Mouse (Mus musculus) layer of hippocampus, adult 11-12 months (tissue): ENCODE data around the gene Dhrs9.
"Not testable (repeated sequence)": the region's sequence is repeated elsewhere in the genome, so short reads cannot be mapped to it uniquely, and the experiment has no call there.

Source experiments
- DNase-seq: peaks from one replicate; pipeline ENCODE4 v3.0.0; 2022; ENCODE audit warnings: low spot score

Gene Dhrs9

DNA sequence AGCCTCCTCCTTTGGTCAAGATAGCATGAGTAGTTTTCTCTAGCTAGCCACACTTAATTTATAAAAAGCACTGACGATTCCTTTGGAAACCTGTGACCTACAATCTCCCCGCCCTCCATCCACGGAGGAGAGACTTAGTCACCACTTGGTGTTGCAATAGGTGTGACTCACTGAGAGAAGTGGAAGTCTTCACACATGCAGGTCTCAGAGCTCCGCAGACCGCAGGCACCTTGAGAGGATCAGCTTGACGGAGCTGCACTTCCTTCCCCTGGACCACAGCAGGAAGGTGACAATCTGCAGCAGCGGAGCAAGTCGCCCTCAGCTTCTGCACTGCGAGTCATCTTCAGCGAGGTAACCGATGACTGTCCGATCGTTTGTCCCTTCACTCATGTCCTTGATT lies at the start of gene Dhrs9:
Gene Dhrs9, plus strand, starts transcription at position 165 of the 400 bp plus-strand sequence.
- DNase-seq = no peak

GRCm38 (mm10) chr2:69331523-69331922 lies 48.7 kb upstream of the Dhrs9 start:
- not testable (repeated sequence) for DNase-seq

GRCm38 (mm10) chr2:69341506-69341905 lies 38.7 kb upstream of the Dhrs9 start:
- no peak for DNase-seq

GRCm38 (mm10) chr2:69342496-69343221 lies 37.6 kb upstream of the Dhrs9 start, which contains the start of gene Abcb11:
Abcb11 (minus strand) TSS chr2:69342616.
- DNase-seq = no peak

DNA sequence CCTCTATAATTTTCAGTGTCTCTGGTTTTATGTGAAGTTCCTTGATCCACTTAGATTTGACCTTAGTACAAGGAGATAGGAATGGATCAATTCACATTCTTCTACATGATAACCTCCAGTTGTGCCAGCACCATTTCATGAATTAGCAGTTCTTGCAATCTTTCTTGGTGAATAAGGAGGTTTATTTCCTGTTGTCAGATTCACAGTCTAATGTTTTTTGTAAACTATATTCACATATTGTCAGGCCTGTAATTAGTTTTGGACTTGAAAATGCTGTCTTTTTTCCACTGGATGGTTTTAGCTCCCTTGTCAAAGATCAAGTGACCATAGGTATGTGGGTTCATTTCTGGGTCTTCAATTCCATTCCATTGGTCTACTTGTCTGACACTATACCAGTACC lies 24.8 kb upstream of the Dhrs9 start:
- DNase-seq = not testable (repeated sequence)

DNA sequence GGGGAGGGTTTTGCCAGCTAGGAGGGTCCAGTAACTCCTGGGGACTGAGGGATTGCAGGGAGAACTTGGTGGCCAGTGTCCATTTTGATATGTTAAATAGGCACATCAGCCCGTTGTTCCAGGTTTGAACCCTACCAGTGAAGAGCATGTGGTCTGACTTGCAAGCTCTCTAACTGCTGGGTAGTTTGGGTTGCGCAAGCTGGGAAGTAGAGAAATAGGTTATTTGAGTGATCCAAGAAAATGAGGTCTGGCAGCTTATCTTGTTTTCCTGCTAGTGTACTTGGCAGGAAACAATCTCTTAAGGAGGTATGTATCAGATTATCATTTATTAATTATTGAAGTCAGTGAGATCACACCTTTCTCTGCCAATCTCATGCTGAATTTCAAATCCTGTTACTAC lies 15.4 kb upstream of the Dhrs9 start:
- DNase-seq = no peak

GRCm38 (mm10) chr2:69365275-69365674 lies 15.0 kb upstream of the Dhrs9 start:
- DNase-seq = no peak

DNA sequence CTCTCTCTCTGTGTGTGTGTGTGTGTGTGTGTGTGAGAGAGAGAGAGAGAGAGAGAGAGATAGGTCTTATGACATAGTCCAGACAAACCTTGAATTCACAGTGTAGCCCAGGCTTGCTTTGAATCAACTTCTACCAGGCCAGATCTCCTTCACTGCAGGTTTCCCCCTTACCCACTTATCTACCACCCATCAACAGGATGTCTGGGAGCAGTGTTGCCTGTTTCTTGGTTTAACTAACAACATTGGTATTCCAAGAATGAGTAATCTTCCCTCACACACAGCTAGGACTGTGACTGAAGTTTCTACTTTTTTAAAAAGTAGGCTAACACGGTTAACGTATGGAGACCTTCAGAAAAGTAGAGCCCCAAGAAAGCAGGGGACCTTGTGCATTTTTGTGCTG lies 3.5 kb upstream of the Dhrs9 start:
- DNase-seq = no peak

GRCm38 (mm10) chr2:69379801-69380200 lies 444 bp upstream of the Dhrs9 start:
- DNase-seq = no peak

DNA sequence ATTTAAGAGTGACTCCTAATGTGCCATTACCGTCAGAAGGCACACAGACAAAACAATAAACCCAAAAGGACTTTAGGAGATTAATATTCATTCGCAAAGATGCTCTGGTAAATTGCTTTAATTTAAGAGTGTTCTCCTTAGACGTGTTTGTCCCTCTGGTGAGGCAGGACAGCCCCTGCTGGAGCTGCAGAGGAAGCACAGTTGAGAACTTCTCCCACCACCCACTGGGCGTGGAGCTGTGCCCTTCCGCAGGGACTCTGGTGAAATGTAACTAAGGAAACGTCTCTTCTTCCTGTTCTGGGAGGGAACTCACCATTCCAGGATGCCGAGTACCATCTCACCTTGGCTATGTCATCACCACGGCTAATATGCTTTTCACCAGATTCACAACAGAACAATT lies 1.5 kb downstream of the Dhrs9 start:
- DNase-seq = no peak

GRCm38 (mm10) chr2:69382838-69383237 lies 2.6 kb downstream of the Dhrs9 start:
- no peak for DNase-seq

DNA sequence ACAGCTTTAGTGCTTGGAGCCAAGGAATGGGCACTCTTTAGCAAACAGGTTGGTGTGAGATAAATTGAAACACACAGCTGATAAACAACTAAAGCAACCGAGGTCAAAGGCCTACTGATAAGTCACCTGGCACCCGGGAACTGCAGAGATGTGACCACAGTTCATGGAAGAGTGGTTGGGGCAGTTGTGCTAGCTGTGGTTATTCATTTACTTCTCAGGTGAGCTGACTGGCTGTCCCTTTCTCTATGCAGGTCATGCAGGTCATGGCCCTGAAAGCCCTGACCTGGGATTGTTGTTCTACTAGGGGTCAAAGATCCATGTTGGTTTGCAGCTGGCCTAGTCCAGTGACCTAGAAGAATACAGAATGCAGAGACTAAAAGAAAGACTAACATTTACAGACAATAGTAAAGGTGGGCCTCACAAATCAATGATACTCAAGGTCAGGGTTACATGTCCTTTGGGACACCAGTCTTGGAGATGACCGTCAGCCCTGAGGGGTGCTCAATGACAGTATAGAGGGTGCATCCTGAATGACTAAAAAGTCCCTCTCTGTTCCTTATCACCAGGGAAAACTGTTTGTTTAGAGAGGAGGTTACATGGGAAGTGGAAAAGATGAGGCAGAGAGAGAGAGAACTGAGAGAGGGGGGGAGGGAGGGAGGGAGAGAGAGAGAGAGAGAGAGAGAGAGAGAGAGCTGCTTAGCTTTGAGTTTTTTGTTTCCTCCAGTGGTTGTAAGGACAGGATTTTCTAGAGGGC lies 6.0 kb downstream of the Dhrs9 start:
- no peak for DNase-seq

- no peak for DNase-seq
Observed at GRCm38 (mm10) chr2:69393947-69394346, 13.7 kb downstream of the Dhrs9 start.

GRCm38 (mm10) chr2:69395597-69396248 lies 15.5 kb downstream of the Dhrs9 start:
- no peak for DNase-seq

- DNase-seq = no peak
Observed at GRCm38 (mm10) chr2:69396760-69397435, 16.7 kb downstream of the Dhrs9 start.

DNA sequence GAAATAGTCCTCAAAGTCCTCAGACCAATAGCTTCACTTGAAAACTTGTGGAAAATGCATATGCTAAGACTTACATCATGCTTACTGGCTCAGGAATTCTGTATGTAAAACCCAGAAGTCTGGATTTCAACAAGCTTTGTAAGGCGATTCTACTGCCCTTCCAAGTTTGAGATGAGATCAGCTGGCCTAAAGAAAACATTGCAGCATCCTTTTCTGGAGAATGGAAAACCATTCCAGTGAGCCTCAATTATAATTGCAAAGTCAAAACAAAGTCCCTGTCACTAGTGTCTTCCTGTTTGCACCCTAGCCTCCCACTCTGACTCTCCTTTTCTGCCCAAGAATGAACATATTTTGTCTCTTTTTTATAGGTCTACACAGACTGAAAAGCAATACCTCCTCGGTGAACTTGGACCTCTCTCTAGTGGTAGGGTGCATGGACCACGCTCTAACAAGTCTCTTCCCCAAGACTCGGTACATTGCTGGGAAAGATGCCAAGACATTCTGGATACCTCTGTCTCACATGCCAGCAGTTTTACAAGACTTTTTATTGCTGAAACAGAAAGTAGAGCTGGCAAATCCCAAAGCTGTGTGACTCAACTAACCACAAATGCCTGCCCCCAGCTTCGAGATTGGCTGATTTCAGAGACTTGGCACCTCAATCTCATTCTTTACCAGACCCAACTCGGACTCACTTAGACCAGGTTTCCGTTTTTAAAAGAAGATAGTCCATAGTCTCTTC lies 20.8 kb downstream of the Dhrs9 start:
- DNase-seq = no peak

GRCm38 (mm10) chr2:69401891-69402290 lies 21.6 kb downstream of the Dhrs9 start:
- DNase-seq = no peak

DNA sequence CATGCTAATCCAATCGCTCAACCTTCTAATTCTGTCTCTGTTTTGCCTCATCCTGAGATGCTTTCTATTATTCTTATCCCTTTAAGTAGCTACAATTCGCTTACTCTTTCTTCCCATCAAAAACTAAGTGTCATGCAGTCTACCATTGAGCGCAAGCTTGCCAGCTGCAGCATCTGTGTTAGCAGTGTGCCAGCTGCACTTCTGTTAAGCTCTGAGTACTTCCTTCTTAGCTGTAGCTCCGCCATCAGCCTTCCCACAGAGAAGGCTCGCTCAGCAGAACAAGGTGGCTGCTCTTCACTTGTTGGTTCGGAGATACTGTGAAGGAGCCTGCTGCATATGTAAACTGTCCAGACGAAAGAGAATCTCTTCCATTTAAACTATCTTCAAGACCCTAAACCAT lies 22.1 kb downstream of the Dhrs9 start:
- no peak for DNase-seq

- no peak for DNase-seq
Observed at GRCm38 (mm10) chr2:69405692-69406091, 25.4 kb downstream of the Dhrs9 start.

DNA sequence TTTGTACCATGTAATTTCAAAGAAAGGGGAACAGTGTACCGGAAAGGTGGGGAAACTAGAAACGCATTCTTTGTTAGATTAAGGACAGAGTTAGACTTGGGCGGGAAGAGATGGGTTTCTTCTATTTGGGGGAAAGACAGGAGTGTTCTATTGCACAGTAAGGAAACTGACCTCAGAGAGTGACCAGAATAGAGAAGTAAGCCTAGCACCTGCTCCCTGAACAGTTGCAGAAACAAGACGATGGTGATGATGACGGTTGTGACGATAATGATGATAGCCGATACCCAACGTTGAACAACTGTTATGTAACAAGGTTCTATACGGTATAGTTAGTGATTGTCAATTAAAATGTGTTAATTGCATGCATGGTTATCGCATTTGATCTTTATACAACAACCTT lies 34.3 kb downstream of the Dhrs9 start:
- no peak for DNase-seq

GRCm38 (mm10) chr2:69415070-69415469 lies 34.8 kb downstream of the Dhrs9 start:
- no peak for DNase-seq
